Mouse (Mus musculus): Measurements from ENCODE around the gene Lsg1. TPM values are rescaled to one million over a fixed set of nuclear protein-coding genes. Genes with fewer than 3 reads are reported as not detected.

Gene Lsg1
- polyA plus RNA-seq, 1 experiment from 2014 or later, result 54.5 TPM

GRCm38 (mm10) chr16:30542826-30543225, 44.6 kb downstream of the Lsg1 start:
- Histone ChIP-seq H3K27me3 (no peaks in the 10 kb centered on the region), H3K27ac (replicated peaks) (no peak overlapping the region), H3K4me3 (no peak overlapping the region), H3K36me3 (peaks cover 67% of the 10 kb centered on the region), H3K4me1 (replicated peaks) (0 out of 2 replicates have a peak, but pooled peaks cover 2% of the 10 kb centered on the region), H3K9me3 (no peaks in the 10 kb centered on the region), H3K9ac (no peak overlapping the region), H3K4me2 (no peak overlapping the region)
- no peak for ATAC-seq (ENCODE audit: low read depth)
- WGBS, result 84% methylated on average over 6 of the region's 6 CpGs

DNA sequence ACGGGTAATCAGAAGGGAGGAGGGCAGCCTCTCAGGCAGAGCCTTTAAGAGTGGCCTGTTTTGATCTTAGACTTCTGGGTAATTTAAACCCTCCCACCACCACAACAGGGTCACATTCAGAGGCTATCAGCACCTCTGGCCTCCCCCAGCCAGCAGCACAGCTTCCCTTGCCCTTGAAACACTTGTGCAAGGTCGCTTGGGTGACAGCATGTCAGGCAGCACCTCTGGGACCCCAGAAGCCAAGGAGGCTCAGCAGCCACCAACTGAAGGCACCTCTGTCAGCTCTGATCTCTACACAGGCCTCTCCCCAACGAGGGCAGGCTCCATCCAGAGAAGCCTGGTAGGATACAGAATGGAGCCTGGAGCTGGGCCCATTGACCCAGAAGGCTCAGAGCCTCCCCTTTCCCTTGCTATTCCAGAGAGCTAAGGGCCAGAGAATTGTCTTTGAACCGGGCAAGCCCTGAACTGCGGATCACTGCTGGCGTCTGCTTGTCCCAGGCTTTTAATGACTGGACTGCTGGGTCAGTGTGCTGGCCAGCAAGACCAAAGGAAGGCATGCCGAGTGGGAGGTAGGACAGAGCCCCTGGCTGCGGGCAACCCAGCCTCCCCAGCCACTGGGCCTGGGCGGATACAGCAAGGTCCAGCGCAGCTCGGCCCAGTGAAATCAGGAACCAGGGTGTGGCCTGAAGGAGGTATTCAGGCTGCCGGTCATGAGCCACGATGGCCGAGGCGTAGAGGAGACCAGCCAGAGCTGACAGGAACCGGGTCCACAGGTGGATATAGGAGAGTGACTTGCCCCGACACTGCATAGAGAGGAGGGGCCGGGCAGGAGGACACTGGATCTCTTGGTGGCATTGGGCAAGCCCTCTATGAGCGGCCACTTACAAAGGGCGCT, 47.0 kb downstream of the Lsg1 start:
- Histone ChIP-seq H3K9ac (peak overlapping the region; percentile 5; the same call in 1 of the 2 replicates), H3K4me3 (0 out of 2 replicates have a peak overlapping the region, but pooled peaks have one; percentile 5), H3K4me1 (replicated peaks) (no peaks in the 10 kb centered on the region), H3K36me3 (peaks cover 62% of the 10 kb centered on the region), H3K27ac (replicated peaks) (no peak overlapping the region), H3K4me2 (peak overlapping the region; percentile 6; the same call in 1 of the 2 replicates), H3K9me3 (no peaks in the 10 kb centered on the region), H3K27me3 (no peaks in the 10 kb centered on the region)
- WGBS, result 72% methylated on average over 20 of the region's 20 CpGs
- no peak for ATAC-seq (ENCODE audit: low read depth)

DNA sequence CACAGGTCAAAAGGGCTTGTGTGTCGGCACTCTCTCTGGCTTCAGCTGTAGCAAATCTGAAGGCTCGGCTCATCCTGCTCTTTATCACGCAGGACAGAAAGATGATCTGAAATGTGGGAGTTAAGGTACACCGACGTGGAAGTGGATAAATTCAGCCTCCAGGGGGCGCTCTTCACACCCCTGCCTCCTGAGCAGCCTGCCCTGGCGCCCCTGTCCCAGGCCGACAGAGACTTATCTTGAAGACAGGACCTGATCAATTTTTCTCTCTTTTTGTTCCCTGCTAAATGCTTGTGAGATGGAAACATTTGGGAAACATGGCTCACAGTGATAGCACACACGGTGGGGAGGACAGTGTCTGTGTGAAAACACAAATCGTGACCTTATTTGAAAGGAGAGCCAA, 48.0 kb downstream of the Lsg1 start:
- no peaks in the 10 kb centered on the region for H3K27me3 ChIP-seq
- H3K9ac ChIP-seq, result no peak overlapping the region
- 27% methylated on average over 10 of the region's 10 CpGs for WGBS
- no peak; the same call in 1 of the 2 replicates for ATAC-seq (ENCODE audit: low read depth)
- H3K27ac ChIP-seq (replicated peaks), result no peak overlapping the region
- no peaks in the 10 kb centered on the region for H3K4me1 ChIP-seq (replicated peaks)
- peaks cover 56% of the 10 kb centered on the region for H3K36me3 ChIP-seq
- H3K4me2 ChIP-seq, result no peak overlapping the region
- H3K9me3 ChIP-seq, result no peaks in the 10 kb centered on the region
- no peak overlapping the region for H3K4me3 ChIP-seq

DNA sequence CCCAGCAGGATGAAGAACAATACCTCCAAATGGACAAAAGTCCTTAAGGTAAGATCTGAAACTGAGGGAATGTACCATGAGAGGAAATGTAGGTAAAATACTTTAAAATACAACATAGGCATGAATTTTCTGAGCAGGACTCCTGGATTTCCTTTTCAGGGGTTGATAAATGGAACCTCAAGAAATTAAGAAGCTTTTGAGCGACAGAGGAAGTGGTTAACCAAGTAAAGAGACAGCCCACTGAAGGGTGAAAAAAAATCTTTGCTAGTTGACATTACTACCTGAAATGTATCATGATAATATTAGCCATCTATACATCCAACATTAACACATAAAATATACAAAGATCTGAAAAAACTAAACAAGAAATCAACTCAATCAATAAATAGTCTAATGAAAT, 52.3 kb downstream of the Lsg1 start:
- Histone ChIP-seq H3K27me3 (no peaks in the 10 kb centered on the region), H3K4me3 (no peak overlapping the region), H3K9ac (no peak overlapping the region), H3K4me2 (no peak overlapping the region), H3K36me3 (peaks cover 33% of the 10 kb centered on the region), H3K4me1 (replicated peaks) (no peaks in the 10 kb centered on the region), H3K9me3 (no peaks in the 10 kb centered on the region), H3K27ac (replicated peaks) (no peak overlapping the region)
- no peak for ATAC-seq (ENCODE audit: low read depth)
- WGBS, result 95% methylated on average over 1 of the region's 1 CpGs

DNA sequence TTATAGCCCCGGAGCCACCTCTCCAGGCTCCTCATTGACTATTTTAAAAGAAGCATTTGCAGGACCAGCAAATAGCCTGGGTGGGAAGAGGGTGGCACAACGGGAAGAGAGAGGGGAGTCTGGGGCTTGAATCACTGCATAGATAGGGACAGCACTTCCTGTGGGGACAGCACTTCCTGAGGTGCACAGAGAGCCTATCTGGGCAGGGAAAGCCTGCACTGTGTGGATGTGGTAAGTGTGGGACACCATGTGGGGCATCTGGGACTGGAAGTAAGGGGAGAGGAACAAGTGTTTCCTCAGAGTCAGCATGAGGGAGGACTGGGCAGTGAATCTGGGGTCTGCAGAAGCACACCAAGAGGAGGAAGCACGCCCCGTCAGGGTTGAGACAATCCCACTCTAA, 53.8 kb downstream of the Lsg1 start:
- no peak overlapping the region for H3K4me2 ChIP-seq
- peaks cover 45% of the 10 kb centered on the region for H3K36me3 ChIP-seq
- no peaks in the 10 kb centered on the region for H3K27me3 ChIP-seq
- H3K4me3 ChIP-seq, result no peak overlapping the region
- H3K9me3 ChIP-seq, result no peaks in the 10 kb centered on the region
- H3K9ac ChIP-seq, result peak overlapping the region; percentile 26; the same call in 1 of the 2 replicates
- 38% methylated on average over 4 of the region's 4 CpGs for WGBS
- no peak for ATAC-seq (ENCODE audit: low read depth)
- H3K27ac ChIP-seq (replicated peaks), result no peak overlapping the region
- H3K4me1 ChIP-seq (replicated peaks), result no peaks in the 10 kb centered on the region

- Histone ChIP-seq H3K4me2 (no peak overlapping the region), H3K9me3 (no peaks in the 10 kb centered on the region), H3K9ac (no peak overlapping the region), H3K27ac (replicated peaks) (no peak overlapping the region), H3K36me3 (peaks cover 47% of the 10 kb centered on the region), H3K4me3 (no peak overlapping the region), H3K4me1 (replicated peaks) (no peaks in the 10 kb centered on the region), H3K27me3 (no peaks in the 10 kb centered on the region)
- ATAC-seq (ENCODE audit: low read depth), result no peak
- WGBS, result 31% methylated on average over 1 of the region's 1 CpGs
Measured at GRCm38 (mm10) chr16:30532929-30533328, 54.5 kb downstream of the Lsg1 start.

GRCm38 (mm10) chr16:30531761-30532406, 55.5 kb downstream of the Lsg1 start:
- no peaks in the 10 kb centered on the region for H3K9me3 ChIP-seq
- ATAC-seq (ENCODE audit: low read depth), result peak; percentile 51
- H3K27me3 ChIP-seq, result no peaks in the 10 kb centered on the region
- H3K4me3 ChIP-seq, result no peak overlapping the region
- WGBS, result 29% methylated on average over 20 of the region's 20 CpGs
- H3K36me3 ChIP-seq, result peaks cover 51% of the 10 kb centered on the region
- H3K4me1 ChIP-seq (replicated peaks), result no peaks in the 10 kb centered on the region
- no peak overlapping the region for H3K27ac ChIP-seq (replicated peaks)
- H3K4me2 ChIP-seq, result no peak overlapping the region
- H3K9ac ChIP-seq, result no peak overlapping the region

DNA sequence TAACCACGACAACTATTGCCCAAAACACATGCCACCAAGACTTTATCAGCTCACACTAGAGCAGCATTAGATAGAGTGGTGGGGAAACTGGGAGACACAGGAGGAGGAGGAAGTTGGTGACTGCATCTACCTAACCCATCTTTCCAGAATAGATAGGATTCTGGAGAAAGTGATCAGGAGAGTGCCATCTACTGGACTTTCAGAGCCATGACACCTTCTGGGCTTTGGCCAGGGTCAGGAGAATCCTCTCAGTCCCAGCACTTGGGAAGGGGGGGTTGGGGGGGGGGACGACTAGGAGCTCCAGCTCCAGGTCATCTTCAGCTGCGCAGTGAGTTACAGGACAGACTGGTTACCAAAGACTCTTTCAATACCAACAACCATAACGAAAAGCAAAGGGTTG, 56.6 kb downstream of the Lsg1 start:
- 48% methylated on average over 4 of the region's 4 CpGs for WGBS
- Histone ChIP-seq H3K4me3 (no peak overlapping the region), H3K27me3 (no peaks in the 10 kb centered on the region), H3K9ac (no peak overlapping the region), H3K4me2 (no peak overlapping the region), H3K4me1 (replicated peaks) (no peaks in the 10 kb centered on the region), H3K9me3 (no peaks in the 10 kb centered on the region), H3K36me3 (peaks cover 54% of the 10 kb centered on the region), H3K27ac (replicated peaks) (no peak overlapping the region)
- no peak for ATAC-seq (ENCODE audit: low read depth)

- Histone ChIP-seq H3K9me3 (no peaks in the 10 kb centered on the region), H3K36me3 (peaks cover 58% of the 10 kb centered on the region), H3K9ac (no peak overlapping the region), H3K27me3 (no peaks in the 10 kb centered on the region), H3K4me3 (no peak overlapping the region), H3K4me1 (replicated peaks) (no peaks in the 10 kb centered on the region), H3K27ac (replicated peaks) (no peak overlapping the region), H3K4me2 (no peak overlapping the region)
- WGBS, result 90% methylated on average over 8 of the region's 8 CpGs
- no peak for ATAC-seq (ENCODE audit: low read depth)
Measured at GRCm38 (mm10) chr16:30528386-30528785, 59.0 kb downstream of the Lsg1 start.

GRCm38 (mm10) chr16:30527889-30528288, 59.5 kb downstream of the Lsg1 start:
- Histone ChIP-seq H3K36me3 (peaks cover 63% of the 10 kb centered on the region), H3K27ac (replicated peaks) (no peak overlapping the region), H3K27me3 (no peaks in the 10 kb centered on the region), H3K4me3 (no peak overlapping the region), H3K9ac (no peak overlapping the region), H3K4me1 (replicated peaks) (no peaks in the 10 kb centered on the region), H3K4me2 (no peak overlapping the region), H3K9me3 (no peaks in the 10 kb centered on the region)
- ATAC-seq (ENCODE audit: low read depth), result no peak
- 69% methylated on average over 2 of the region's 2 CpGs for WGBS

GRCm38 (mm10) chr16:30525756-30526155, 61.6 kb downstream of the Lsg1 start:
- Histone ChIP-seq H3K9me3 (no peaks in the 10 kb centered on the region), H3K36me3 (peaks cover 78% of the 10 kb centered on the region), H3K27me3 (no peaks in the 10 kb centered on the region), H3K9ac (no peak overlapping the region), H3K4me2 (no peak overlapping the region), H3K27ac (replicated peaks) (no peak overlapping the region), H3K4me3 (no peak overlapping the region), H3K4me1 (replicated peaks) (no peaks in the 10 kb centered on the region)
- 88% methylated on average over 14 of the region's 14 CpGs for WGBS
- ATAC-seq (ENCODE audit: low read depth), result no peak

GRCm38 (mm10) chr16:30524481-30524880, 62.9 kb downstream of the Lsg1 start:
- no peak for ATAC-seq (ENCODE audit: low read depth)
- Histone ChIP-seq H3K4me3 (no peak overlapping the region), H3K4me2 (no peak overlapping the region), H3K36me3 (peaks cover 71% of the 10 kb centered on the region), H3K9ac (no peak overlapping the region), H3K27ac (replicated peaks) (no peak overlapping the region), H3K9me3 (no peaks in the 10 kb centered on the region), H3K27me3 (no peaks in the 10 kb centered on the region), H3K4me1 (replicated peaks) (no peaks in the 10 kb centered on the region)
- WGBS, result 93% methylated on average over 6 of the region's 6 CpGs
